Mouse (Mus musculus): Measurements from ENCODE around the gene Chd2. TPM values are rescaled to one million over a fixed set of nuclear protein-coding genes. Genes with fewer than 3 reads are reported as not detected.

Chd2 gene
- total RNA-seq, 2 experiments from 2014 or later = 28.2 to 38.8 TPM

GRCm38 (mm10) chr7:73451594-73451993, 90.0 kb downstream of the Chd2 start:
- no peak for DNase-seq

- no peak for DNase-seq
Observed at GRCm38 (mm10) chr7:73442246-73442645, 99.4 kb downstream of the Chd2 start.

- DNase-seq = no peak
Observed at GRCm38 (mm10) chr7:73441802-73442201, 99.8 kb downstream of the Chd2 start.

GRCm38 (mm10) chr7:73435685-73436084, 105.9 kb downstream of the Chd2 start:
- DNase-seq = peak in 1 of 2 experiments; percentile 42

GRCm38 (mm10) chr7:73434336-73434677, 107.3 kb downstream of the Chd2 start:
- DNase-seq = no peak

- DNase-seq = no peak
Observed at GRCm38 (mm10) chr7:73433637-73434335, 107.8 kb downstream of the Chd2 start.

- no peak for DNase-seq
Observed at GRCm38 (mm10) chr7:73428525-73428924, 113.1 kb downstream of the Chd2 start.

- DNase-seq = no peak
Observed at GRCm38 (mm10) chr7:73427794-73428193, 113.8 kb downstream of the Chd2 start.

- no peak for DNase-seq
Observed at GRCm38 (mm10) chr7:73426752-73427386, 114.8 kb downstream of the Chd2 start.

GRCm38 (mm10) chr7:73426235-73426634, 115.4 kb downstream of the Chd2 start:
- no peak for DNase-seq

- DNase-seq = no peak
Observed at GRCm38 (mm10) chr7:73425451-73425850, 116.2 kb downstream of the Chd2 start.

- DNase-seq = peak; percentile 59 to 70
Observed at GRCm38 (mm10) chr7:73424705-73425104, 116.9 kb downstream of the Chd2 start.

- DNase-seq = no peak
Observed at GRCm38 (mm10) chr7:73424243-73424642, 117.4 kb downstream of the Chd2 start.

- no peak for DNase-seq
Observed at GRCm38 (mm10) chr7:73423236-73423635, 118.4 kb downstream of the Chd2 start.

- DNase-seq = peak; percentile 77 to 88
Observed at GRCm38 (mm10) chr7:73422223-73423113, 119.2 kb downstream of the Chd2 start.

- DNase-seq = no peak
Observed at GRCm38 (mm10) chr7:73421278-73422015, 120.2 kb downstream of the Chd2 start.

GRCm38 (mm10) chr7:73420827-73421226, 120.8 kb downstream of the Chd2 start:
- no peak for DNase-seq

- DNase-seq = no peak
Observed at GRCm38 (mm10) chr7:73419375-73419774, 122.3 kb downstream of the Chd2 start.

GRCm38 (mm10) chr7:73414192-73414591, 127.4 kb downstream of the Chd2 start:
- no peak for DNase-seq

GRCm38 (mm10) chr7:73412419-73412818, 129.2 kb downstream of the Chd2 start:
- DNase-seq = no peak

GRCm38 (mm10) chr7:73411986-73412385, 129.6 kb downstream of the Chd2 start:
- DNase-seq = no peak

GRCm38 (mm10) chr7:73411523-73411922, 130.1 kb downstream of the Chd2 start:
- no peak for DNase-seq

Measured in heart, adult 18-20 months (tissue).